In the genomic region with DNA sequence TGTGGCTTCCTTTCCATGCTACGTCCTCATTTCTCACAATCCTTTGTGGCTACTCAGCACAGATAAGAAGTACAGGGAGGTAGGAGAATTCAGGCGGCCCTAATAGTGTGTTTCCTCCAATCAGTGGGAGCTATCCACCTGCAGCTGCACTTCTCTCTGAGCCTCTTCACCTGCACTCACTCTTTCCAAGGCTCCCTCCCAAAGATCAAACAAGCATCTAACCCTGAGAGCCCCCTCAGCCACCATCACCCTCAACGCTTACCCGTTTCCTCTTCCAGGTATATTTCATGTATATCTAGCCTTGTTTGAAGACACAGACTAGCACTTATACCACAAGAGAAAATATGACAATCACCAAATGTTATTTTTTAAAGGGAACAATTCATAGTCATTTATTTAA, we compare ENCODE assay signal across 22 mouse cellular contexts. TPM values are rescaled to one million over a fixed set of nuclear protein-coding genes. Genes with fewer than 3 reads are reported as not detected.
"Had no signal": no experiment of that assay in that cellular context is flagged by ENCODE, and none has a peak within 500 bp of the region (broad histone marks: within the 10 kb centered on the region; RNA-seq: fewer than 3 reads in every experiment).

No protein-coding gene starts in this region.

- H3K4me1 ChIP-seq: limb, embryonic 10.5 days; limb, embryonic 13.5 days; liver, embryonic 12.5 days; liver, embryonic 15.5 days; midbrain, embryonic 12.5 days; midbrain, embryonic 15.5 days; neural tube, embryonic 12.5 days; neural tube, embryonic 15.5 days had no signal

- H3K9ac ChIP-seq: limb, embryonic 13.5 days; liver, embryonic 12.5 days; liver, embryonic 15.5 days; midbrain, embryonic 12.5 days; midbrain, embryonic 15.5 days; neural tube, embryonic 12.5 days; neural tube, embryonic 15.5 days had no signal

- H3K9me3 ChIP-seq: limb, embryonic 10.5 days; limb, embryonic 13.5 days; liver, embryonic 12.5 days; liver, embryonic 15.5 days; midbrain, embryonic 12.5 days; midbrain, embryonic 15.5 days; neural tube, embryonic 12.5 days; neural tube, embryonic 15.5 days had no signal

- DNase-seq: kidney, adult 18-20 months; kidney, adult 9 months; kidney, postnatal 25 days; layer of hippocampus, adult 9-11 months; liver; lung, adult 2 months; lung, postnatal 14 days; retina, postnatal 1 day had no signal

- ATAC-seq: inflammation-experienced regulatory T-cells, adult 6 months; intestine, embryonic 16.5 days; liver, embryonic 12.5 days; midbrain, embryonic 15.5 days had no signal

- H3K27me3 ChIP-seq: limb, embryonic 13.5 days; liver, embryonic 12.5 days; liver, embryonic 15.5 days; midbrain, embryonic 12.5 days; midbrain, embryonic 15.5 days; neural tube, embryonic 12.5 days; neural tube, embryonic 15.5 days had no signal

- H3K4me3 ChIP-seq: layer of hippocampus, adult 2 months; limb, embryonic 10.5 days; limb, embryonic 13.5 days; liver, embryonic 12.5 days; liver, embryonic 15.5 days; midbrain, embryonic 12.5 days; midbrain, embryonic 15.5 days; neural tube, embryonic 12.5 days; neural tube, embryonic 15.5 days had no signal

- H3K4me2 ChIP-seq: limb, embryonic 13.5 days; liver, embryonic 12.5 days; liver, embryonic 15.5 days; midbrain, embryonic 12.5 days; midbrain, embryonic 15.5 days; neural tube, embryonic 12.5 days; neural tube, embryonic 15.5 days had no signal

- H3K27ac ChIP-seq: kidney, postnatal 0 days; layer of hippocampus, adult 2 months; limb, embryonic 10.5 days; limb, embryonic 13.5 days; liver, embryonic 12.5 days; liver, embryonic 15.5 days; macrophage; midbrain, embryonic 12.5 days; midbrain, embryonic 15.5 days; neural tube, embryonic 12.5 days; neural tube, embryonic 15.5 days had no signal

- H3K36me3 ChIP-seq: limb, embryonic 10.5 days; limb, embryonic 13.5 days; liver, embryonic 12.5 days; liver, embryonic 15.5 days; midbrain, embryonic 12.5 days; midbrain, embryonic 15.5 days; neural tube, embryonic 12.5 days; neural tube, embryonic 15.5 days had no signal

RNA-seq across cellular contexts. Expression of a gene that starts 47.5 kb away (rescaled TPM):
- polyA plus RNA-seq: macrophage; neural tube, embryonic 12.5 days; testis, adult 2 months had no signal
